Mouse (Mus musculus) thymus, postnatal 10 days (tissue): ENCODE data around the gene Slc7a11.

Source experiments
- DNase-seq, 2 experiments: peaks; one replicate each; pipeline ENCODE4 v3.0.0; 2021; ENCODE audit warnings: low spot score in 2 of 2

Gene Slc7a11

DNA sequence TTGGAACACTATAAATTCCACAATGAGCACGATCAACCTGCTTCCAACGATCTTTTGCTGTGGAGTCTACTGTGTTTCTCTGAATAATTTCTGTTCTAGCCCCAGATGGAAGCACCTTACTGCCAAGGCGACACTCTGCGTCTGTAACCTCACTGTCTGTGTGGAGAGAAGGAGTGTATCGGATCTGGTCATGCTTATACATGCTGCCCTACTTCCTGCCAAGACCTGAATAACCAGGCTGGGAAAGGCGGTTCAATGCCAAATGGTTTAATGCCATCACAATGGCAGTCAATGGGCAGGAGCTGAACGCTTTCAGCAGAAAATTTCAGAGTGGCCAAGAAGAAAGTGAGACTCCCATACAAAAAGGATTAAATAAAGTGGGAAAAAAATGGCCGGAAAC is 137.1 kb downstream of the Slc7a11 start:
- no peak for DNase-seq

DNA sequence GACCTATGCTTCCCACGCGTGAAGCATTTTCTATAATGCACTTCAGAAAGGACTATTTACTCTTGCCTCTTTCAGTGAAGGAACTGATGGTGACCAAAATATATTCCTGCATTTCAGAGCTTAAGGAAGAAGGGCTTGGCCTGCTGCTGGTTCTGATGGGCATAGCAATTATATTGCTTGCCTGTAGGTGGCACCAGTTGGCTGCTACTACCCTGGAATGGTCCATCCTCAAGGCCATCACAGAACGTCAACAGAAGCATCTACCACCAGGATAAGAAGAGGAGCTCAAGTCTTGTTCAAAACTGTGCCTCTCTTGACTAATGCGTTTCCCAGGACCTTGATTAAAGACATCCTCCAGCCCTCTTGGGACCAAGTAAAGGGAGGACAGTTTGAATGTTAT is 139.3 kb downstream of the Slc7a11 start:
- peak; percentile 31 to 57 for DNase-seq

DNA sequence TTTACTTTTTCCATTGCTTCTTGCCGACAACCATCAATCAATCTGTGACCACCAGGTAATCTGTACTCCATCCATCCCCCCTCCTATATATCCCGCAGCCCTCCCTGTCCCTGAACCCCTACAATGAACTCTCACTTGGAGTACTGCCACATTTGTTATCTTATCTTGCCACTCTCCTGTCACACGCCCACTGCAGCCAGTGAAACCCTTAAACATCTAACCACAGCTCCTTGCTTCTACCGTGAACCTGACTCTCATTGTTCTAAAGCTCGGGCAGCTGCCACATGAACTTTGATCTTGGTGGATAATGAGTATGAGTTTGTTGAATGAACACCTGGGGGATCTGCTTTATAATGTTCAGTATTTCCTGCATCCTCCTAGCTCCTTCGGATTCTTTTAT is 140.8 kb downstream of the Slc7a11 start:
- DNase-seq: peak in 1 of 2 experiments; percentile 20

DNA sequence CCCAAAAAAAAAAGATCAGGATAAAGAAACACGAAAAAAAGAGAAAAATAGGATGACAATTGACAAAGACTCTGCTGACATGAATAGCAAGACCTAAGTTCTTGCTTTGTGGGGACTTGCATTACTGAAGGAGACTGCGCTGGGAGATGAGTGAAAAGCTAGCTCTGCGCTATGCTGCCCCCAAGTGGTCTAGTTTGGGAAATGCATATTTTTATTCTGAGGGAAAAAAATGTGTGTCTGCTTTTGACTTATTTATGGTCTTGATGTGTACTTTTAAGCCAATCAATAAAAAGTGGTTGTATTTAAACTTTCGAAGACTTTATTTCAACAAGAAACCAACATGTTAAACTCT is 142.5 kb downstream of the Slc7a11 start:
- DNase-seq: peak; percentile 57 to 75

DNA sequence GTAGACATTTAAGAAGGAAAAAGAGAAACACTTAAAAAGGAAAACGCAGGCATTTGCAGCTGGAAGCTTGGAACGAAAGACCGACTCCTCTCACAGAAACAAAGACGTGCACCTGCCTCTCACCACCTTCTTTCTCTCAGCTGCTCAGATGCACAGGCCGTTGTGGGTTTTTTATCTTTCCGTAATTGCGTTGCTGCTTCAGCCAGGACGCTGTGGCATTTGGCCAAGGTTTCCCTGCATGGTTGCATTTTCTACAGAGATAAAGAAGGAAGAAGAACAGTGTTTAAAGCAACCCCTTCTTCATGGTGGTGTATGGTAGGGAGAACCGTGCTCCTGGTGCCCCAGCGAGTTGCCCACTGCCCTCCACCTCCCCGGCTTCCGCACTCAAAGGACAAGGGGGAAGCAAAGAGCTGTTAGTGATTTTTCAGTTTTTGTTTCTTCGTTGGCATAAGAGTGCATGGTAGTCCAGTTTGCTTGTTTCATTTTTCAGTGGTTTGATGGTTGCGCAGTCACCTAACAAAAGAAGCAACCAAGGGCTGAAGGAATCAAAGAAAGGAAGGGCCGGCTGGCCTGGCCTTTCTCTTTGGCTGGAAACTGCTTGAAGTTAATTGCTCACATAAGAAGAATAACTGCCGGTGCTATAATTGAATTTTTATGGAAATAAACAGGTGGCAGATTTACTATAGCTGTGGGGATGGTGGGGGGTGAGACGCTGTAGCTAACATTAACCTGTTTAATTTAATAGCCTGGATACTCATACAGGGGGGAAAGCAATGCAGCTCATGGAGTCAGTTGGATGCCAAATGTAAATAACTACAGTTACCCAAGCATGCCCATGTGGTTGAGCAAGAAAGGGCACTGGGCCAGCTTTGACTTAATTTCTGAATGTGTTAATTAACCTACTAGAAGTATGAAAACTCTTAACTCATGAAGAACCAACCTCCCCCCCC is 143.1 kb downstream of the Slc7a11 start:
- DNase-seq: peak in 1 of 2 experiments; percentile 25

DNA sequence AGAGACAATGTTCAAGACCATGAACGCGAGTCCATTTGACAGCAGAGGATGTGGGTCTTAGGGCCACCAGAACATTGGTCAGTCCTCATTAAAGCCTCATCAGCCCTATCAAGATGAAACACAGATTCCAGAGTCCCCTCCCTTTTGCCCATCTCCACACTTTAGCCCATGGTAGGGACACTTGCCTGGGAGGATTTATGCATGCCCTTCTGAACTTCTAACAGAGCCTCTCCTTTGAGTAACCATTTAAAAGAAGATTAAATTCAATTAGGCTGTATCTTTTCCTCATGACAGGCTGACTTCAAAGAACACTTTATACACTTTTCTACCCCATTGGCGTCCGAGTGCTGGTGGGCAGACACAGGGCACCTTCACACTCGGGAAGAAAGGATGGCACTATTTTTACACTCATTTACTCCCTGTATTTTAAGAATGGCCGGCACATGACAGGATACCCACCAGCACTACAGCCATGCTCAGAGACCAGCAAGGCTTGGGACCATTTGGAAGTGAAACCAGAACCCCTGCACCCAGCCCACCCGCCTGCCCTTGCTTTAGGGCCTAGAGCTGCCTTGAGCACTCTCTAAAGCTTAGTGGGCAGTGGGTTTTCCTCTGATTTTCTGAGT is 144.9 kb downstream of the Slc7a11 start:
- DNase-seq: no peak

DNA sequence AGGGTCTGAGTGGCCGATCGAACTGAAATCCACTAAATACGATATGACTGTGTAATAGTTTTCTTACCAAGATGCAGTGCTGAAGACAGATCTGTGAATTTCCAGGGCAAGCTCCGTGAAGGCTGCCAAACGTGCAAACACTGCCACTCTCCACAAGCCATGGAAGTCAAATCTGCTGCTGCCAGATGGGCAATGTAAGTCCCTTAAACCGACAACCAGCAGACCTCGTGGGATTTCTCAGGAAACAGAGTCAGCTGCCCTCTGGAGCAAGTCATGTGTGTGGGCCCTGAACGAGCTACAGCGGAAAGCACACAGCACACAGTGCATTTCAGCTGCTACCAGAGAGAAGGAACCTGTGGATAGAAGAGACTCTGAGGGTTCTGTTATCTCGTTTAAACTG is 146.5 kb downstream of the Slc7a11 start:
- DNase-seq: no peak

DNA sequence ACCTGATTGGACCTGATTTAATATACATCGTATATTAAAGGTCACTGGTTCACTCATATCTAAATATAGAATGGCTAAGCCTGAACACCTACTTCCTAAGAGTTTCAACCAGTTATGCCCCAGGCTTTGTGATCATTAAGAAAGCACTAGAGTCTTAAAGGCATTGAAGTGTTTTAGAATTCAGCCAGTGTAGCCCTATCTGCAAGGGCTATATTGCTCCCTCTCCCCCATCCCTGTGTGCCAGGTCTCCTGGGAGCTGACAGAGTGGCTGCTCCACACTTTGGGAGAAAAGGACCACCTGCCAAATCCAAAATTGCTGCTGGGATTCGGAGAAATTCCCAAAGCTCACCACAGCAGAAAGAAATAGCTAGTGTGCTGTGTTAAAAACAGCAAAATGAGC is 168.4 kb downstream of the Slc7a11 start:
- no peak for DNase-seq

DNA sequence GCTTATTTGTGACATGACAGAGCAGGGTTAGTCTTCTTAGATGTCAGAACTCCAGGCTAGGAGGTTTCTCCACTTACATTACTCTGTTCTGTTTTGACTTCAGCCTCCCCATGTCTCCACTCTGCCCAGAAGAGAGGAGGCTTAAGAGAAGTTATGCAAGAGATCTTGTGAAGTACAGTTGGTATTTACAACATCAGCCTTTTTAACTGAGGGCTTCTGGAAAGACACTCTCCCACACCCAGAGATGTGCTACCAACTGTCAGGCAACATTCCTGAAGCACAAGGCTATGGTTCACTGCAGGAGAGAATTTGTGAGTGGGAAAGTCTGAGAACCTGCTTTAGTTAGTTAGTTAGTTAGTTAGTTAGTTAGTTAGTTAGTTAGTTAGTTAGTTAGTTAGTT is 171.2 kb downstream of the Slc7a11 start:
- DNase-seq: no peak

DNA sequence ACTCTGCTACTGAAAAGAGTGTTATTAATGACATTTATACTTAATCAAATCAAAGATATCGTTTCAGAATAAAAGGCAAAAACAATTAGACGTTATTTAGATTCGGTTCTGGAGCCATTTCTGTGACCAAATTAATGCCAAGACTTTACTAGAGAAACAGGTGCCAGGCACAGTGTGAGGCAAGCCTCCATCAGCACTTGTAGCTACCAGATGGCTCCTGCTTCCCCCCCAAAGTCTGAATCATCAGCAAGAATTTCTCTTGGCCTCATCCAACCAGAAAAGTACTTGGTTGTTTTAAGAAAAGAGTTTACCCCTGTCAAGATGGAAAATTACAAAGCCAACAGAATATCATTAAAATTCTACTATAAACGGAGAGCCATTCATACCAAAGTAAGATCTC is 173.7 kb downstream of the Slc7a11 start:
- DNase-seq: no peak

DNA sequence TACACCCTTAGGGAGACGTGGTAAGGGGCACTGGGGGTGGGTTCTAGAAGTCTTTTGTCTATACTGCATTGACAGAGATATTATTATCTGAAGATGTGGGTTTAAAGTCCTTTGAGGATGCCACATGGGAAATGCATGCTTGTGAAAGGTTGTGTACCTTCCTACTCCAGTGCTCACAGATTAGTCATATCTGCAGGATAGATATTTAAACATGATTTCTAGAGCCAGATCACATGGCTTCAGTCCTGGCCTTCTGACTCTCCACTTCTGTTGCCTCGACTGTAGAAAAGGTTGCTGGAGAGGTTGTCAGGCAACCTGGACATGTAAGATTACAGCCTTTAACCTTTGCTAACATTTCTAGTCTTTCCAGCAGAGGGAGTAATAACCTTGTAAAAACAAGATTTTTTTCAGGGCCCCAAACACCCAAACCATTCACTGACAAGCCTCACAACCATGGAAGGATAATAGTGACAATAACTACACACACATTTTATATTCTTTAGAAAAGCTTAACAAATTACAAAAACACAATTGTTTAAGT is 180.8 kb downstream of the Slc7a11 start:
- DNase-seq: peak in 1 of 2 experiments; percentile 27

DNA sequence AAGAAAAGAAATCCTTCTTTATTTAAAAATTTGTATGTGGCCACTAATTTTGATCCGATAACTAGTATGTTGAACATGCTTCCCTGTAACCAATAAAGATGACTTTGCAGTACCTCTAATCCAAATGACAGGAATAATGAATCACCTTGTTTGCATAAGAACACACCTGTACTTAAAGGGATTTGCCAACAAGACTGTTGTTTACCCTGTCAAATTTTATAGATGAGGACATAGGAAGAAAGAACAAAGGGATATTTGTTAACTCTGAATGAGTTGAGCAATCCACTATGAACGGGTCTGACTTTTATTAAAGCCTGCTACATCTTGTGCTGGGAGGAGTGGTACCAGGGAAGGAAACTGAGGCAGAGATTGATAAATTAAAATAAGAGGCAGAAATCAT is 181.3 kb downstream of the Slc7a11 start:
- no peak for DNase-seq

DNA sequence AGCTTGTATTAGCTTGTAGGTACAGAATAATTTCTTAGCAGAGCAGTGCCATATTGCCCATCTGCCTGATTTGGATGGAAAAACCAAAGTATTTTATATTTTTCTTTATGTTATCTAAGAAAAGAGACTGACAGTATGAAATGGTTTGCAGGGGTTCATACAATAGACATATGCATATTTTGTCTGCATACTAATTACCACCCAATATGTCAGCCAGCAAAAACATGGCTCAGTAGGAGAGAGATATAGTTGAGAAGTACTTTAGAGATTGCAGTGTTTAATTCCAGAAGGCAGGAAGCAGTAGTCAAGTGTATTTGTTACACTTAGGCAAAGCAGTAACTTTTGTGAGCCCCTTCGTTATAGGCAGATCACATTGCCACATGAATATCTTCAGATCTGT is 182.7 kb downstream of the Slc7a11 start:
- DNase-seq: no peak

DNA sequence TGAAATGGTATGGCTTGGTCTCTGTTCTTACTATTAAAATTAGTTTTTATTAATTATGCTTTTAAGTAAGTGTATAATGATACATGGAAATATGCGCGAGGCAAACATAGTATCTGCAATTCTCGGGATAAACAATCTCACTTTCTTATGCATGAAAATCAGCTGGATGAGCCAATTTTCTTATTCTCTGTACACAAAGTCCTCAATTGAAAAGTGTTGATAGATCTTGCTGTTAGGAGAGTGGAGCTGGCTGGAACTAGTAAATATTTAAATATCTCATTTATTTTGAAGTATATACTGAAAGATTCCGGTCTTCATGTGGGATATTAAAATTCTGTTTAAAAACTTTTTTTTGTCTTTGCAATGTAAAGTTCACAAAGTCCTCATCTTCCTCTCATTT is 184.6 kb downstream of the Slc7a11 start:
- no peak for DNase-seq

DNA sequence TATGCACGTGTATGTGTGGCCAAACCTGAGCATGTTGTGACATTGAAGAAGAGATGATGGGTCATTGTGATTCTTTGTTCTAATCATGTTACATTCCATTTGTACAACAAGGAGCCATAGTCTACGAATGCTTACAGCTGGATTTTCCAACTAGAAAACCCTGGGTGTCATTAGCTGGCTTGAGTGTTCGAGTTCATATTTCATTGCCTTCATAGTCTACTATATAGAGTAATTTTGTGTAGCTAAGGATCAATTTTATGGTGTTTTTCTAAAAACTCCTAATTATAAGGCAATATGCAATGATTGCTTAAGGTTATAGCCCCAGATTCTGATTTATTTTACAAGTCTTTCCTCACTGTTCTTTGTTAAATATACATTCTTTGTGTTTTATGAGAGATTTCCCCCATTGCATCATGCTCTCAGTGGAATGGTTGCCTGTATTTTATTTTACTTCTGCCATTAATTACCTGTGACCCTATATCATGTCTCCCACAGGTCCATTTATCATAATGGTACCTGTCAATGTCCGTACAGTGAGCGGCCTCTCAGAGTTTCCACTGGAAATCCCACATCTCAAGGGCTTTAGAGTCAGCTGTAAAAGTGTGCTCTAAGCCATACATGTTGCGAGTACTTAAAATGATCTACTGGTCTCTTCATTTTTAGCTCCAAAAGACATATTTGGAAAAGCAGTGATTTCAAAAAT is 193.7 kb downstream of the Slc7a11 start:
- no peak for DNase-seq

DNA sequence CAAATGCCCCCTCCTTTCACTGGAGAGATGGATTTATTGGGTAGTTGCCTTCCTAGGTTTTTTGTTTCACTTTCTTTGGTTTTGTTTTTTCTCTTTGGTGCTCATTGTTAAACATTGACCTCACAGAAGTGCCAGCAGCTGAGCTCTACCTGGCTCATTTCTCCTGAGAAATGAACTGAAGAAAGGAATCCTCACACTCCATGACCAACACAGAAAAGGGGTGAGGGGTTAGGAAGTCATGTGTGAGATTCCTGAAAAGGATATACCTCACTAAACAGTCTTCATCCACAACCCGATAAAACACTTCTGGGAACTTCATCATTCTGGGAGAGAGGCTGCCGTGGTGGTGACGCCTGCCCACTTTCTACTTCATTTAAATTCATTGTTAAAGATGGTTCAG is 207.4 kb downstream of the Slc7a11 start:
- no peak for DNase-seq

DNA sequence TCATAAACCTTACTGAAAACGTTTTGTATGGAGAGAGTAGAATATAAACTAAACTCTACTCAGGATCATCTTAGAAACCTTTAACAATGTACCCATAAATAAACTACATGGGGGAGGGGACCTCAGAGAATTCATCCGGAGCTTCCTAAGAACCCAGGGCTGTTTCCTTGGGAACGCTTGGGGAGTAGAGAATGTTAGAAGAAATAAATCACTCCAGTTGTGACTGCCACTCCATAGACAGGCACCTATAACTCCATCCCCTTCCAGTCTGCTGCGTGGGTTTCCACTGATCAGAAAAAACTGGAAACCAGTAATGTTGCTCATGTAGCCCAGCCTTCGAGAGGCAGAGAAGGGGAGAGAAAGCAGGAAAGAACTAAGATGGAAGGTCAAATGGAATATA is 210.3 kb downstream of the Slc7a11 start:
- DNase-seq: no peak

DNA sequence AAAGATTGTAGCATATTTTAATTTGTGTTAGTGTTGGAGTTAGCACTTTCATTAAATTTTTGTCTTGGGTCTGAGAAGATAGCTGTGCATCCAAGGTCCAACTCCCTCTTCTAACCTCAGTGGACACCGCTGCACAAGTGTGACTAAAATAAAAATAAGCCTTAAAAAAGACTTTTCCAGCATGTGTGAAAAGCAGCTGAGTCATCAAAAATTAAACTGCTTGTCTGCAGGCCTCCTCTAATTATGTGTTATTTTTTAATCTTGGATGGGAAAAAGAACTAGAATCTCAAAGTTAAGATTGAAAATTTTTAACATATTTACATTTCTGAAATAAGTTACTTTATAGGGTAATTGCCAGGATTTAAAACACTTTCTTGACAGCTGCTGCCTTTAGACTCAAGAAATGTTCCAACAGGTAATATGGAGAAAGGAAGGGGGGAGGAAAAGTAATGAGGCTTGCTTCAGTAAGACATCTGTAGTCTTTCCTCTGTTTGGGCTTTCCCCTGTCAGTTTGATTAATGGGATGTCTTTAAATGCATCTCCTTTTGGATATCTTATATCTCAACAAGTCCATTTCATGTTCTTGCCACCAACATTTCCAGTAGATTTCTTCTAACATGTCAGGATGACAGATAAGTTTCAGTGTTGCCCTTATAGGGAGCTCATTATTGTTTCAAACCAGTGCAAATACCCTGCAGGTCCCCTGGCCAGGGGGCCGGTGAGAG is 218.9 kb downstream of the Slc7a11 start:
- DNase-seq: no peak

DNA sequence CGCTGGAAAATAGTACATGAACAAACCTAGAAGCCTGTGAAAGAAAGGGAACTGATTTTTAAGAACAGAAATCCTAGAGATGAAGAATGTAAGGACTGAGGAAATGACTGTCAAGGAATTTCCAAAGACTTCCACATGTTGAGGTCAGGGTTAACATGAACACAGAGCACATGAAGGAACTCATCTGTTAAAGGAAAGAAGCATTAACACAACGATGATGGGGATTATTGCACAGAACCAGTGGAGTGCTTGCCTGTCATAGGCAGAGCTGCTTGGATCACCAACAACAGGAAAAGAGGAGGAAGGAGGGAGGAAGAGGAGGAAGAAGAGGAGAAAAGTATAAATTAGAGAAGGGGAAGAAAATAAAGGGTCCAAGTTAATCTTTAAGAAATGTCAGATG is 223.0 kb downstream of the Slc7a11 start:
- DNase-seq: no peak

DNA sequence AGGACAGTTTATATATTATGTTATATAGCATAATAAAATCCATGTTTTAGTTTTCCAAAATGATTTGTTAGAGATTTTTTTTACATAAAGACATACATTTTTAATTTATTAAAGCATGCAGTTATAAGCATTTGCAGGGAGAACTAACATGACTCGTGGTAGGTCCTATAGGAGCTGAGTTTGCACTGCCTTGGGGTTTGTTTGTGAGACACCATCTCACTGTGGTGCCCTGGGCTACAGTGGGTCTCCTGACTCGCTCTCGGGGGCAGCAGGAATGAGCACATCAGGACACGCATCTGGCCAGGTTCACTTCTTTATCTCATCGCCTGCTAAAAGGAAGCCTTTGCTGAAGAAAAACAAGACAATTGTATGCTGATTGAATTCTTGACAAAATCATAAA is 257.0 kb downstream of the Slc7a11 start:
- no peak for DNase-seq

DNA sequence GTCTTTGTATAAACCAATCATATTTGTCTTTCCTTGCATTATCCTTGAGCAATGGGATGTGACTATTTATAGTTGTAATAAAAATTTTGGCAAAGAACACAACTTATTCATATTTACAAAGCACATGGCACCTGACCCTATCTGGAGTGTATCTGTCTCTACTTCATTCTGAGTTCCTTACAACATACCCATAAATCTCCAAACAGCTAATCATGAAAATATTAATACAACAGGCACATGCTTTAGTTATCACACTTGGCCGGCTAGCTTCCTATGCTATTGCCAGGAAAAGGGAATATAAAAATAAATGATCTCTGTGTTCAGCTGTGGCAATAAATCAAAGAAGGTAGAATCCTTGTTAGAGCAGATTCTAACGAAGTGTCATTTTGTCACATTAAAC is 257.5 kb downstream of the Slc7a11 start:
- no peak for DNase-seq

DNA sequence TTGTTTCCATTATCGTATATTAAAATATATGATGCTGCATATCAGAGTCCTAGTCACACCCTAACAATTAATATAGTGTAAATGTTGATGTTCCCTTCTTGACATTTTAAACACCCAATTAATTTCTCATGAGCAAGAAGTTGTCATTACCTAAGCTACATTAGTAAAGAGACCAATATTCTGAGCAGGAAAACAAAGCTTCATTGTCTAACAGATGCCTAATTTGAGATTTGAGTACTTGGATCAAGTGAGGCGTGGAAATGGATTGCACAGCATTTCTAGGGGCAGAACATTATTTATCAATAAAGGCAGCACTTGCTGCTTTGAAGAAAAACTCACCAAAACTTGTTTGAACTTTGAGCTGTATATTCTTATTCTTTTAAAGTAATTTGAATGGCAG is 282.7 kb downstream of the Slc7a11 start:
- DNase-seq: no peak
